Mouse (Mus musculus): ENCODE results near the gene Arntl.

The Arntl gene

DNA sequence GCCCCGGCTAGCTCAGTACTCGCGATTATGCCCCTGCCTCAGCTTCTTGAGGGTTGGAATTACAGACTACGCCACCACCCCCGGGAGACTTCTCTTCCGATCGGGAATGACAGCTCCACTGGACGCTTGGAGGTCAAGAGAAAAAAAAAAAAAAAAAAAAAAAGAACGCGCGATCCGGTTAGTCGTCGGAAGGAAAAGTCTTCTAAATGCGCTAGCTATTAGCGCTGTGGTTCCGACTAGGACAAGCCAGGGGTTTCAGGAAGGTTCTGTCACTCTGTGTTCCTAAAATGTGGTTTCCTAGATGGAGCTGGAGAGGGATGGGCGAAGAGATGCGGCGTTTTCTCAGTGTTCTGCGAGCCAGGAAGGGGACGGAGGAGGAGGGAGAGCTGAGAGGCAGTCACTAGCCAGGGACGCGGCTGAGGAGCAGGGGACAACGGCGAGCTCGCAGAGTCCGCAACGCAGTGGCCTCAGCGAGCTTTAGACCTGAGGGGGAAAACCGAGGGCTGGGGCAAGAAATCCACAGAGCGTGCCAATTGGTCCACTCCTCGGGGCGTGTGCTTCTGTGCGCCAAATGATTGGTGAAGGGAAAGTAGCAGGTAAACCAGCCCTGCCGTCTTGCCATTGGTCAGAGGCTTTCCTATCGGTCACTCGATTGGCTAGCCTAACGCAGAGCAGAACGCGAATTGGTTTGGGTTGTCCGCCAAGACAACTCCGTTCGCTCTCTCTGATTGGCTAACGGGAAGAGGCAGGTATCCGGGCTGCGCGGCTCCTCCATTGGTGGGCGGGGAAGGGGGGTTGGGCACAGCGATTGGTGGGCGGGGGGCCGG lies at the start of gene Arntl:
Arntl (plus strand) TSS at position 822 of the 827 bp plus-strand sequence.
- in situ Hi-C loops (cut with MboI; ENCODE audit: unreplicated experiment in 2 of 2): no loop called here

DNA sequence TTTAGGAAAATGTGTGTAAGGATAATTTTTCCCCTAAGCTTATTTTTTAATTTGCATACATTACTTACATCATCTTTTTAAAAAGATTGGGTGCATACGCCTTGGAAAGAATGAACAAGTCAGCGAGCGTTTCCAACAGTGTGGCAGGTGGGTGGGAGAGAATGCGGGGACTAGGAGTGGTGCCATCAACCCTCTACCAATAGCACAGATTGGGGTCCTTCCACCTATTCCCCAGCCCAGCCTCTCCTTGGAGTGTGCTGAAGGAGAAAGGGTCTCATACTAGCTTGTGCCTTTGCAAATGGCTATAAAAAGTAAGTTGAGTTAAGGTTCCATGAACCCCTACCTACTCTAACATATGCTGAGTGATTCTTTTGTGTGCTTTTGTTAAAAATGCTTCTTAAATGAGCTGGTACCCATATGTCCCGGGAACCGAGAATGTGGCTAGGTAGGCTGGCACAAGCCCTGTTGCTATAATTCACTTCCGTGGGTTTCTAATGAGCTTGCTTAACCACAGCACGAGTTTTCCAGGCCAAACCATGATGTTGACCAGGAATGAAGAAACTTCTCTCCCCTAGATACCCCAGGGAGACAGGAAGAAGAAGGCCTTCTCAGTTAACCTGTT lies 46.1 kb upstream of the Arntl start:
- in situ Hi-C loops (cut with MboI; ENCODE audit: unreplicated experiment in 2 of 2): no loop called here

DNA sequence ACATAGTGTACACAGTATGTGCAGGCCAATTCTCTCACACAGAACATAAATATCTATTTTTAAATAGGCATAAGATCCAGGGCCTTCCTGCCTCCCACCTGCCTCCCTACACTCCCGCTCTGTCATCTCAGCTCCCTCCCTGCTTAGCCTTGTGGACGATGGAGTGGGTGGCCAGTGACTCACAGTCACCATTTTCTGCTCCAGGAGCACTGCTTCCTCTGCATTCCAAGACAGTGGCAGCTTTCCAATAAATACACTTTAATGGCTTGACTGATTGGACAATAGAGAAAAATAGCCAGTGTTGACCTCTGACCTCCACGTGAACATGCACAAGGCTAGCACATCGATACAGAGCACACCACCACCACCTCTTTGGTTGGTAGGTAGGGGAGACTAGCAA lies 42.5 kb upstream of the Arntl start:
- in situ Hi-C loops (cut with MboI; ENCODE audit: unreplicated experiment in 2 of 2): no loop called here

DNA sequence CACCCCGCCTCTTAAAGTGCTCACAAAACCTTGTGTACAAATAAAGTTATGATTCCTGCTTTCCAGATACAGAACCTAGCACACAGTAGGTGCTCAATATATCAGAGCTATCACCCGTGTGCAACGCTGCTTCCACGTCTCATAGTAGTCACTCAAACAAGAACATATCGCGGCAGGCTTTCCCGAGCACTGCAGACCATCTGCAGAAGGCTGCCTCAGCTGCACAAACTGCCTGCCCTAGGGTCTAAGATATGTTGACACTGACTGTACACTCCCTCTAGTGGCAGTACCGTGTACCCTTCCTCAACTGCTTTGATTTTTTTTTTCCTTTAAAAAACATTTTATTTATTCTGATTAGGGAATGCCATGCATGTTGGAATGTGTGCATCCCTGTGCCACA lies 40.2 kb upstream of the Arntl start:
- in situ Hi-C loops (cut with MboI; ENCODE audit: unreplicated experiment in 2 of 2): no loop called here

DNA sequence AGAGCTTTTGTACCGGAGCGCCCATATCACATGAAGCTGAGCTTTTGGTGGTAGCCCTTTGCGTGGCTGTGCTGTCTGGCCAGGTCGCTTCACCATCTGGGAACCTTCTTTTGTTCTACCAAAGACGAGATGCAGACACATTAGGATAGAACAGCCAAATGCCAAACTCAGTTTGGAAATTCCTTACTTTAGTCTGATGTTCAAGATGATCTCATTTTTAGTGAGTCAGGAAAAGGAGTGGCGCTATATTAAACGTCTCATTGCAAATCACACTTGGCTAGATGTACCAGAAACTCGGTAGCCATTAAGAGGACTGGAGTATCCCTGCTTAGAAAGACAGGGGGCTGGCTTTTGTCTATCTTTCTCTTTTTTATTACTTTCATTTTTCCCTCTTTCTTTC lies 38.7 kb upstream of the Arntl start:
- in situ Hi-C loops (cut with MboI; ENCODE audit: unreplicated experiment in 2 of 2): no loop called here

DNA sequence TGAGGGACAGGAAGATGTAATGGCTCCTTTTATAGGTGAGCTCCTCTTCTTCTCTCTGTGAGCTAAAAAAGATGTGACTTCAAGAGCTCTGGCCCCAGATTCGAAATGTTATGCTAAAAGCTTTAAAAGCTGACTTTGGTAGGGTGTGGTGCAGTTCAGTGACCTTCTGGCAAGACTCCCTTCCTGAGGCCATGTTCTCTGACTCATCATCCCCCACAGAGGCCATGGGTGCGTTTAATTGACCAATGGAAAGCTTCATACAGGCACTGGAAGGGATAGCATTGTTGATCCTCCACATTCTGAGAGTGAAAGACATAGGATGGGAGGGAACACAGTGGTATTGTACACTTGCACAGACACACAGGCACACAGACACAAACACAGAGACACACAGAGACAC lies 34.8 kb upstream of the Arntl start:
- in situ Hi-C loops (cut with MboI; ENCODE audit: unreplicated experiment in 2 of 2): no loop called here

DNA sequence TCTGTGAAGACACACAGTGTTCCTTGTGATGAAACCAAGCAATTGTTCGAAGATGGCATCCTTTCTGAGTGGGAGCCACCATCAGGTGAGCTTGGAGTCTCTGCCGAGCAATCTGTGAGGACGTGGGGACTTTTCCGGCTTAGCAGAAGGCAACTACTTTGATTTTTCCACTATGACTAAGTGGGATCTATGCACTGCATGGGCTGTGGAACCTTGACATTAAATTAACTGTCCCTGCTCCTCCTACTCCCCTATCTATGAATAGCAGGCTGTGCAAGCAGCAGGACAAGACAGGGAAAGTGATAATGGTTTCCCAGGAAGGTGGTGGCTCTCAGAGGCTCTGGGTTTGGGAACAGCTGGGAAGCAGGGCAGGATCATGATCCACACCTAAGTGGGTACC lies 31.8 kb upstream of the Arntl start:
- in situ Hi-C loops (cut with MboI; ENCODE audit: unreplicated experiment in 2 of 2): no loop called here

DNA sequence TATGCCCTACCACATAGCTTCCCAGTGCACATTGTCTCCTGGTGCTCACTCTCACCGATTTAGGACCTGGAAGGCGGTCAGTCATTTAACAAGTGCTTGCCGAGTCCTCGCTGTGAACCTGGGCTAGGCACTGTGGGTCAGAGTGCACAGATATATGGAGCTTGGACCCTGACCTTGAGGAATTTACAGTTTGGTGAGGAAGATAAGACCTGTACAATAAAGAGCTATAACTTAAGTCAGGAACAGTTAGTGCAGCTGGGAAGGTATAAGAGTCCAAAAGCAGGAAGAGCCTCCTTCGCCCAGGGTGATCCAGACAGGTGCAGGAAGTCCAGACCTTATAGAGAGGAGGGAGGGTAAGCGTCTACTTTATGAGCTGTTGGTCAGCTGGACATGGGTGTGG lies 29.2 kb upstream of the Arntl start:
- in situ Hi-C loops (cut with MboI; ENCODE audit: unreplicated experiment in 2 of 2): no loop called here

DNA sequence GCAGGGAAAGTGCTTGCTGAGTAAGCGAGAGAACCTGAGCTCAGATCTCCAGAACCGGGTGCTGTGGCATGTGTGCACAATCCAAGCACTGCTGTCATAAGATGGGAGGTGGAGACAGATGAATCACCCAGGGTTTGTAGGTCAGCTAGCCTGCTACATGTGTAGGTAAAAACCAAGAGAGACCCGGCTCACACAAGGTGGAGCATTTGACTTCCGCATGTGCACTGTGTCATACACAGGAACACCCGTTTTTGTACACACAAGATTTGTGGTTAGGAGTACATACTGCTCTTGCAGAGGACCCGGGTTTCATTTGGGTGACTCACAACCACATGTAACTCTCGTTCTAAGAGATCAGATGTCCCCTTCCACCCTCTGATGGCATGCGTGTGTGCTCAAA lies 23.5 kb upstream of the Arntl start:
- in situ Hi-C loops (cut with MboI; ENCODE audit: unreplicated experiment in 2 of 2): no loop called here

DNA sequence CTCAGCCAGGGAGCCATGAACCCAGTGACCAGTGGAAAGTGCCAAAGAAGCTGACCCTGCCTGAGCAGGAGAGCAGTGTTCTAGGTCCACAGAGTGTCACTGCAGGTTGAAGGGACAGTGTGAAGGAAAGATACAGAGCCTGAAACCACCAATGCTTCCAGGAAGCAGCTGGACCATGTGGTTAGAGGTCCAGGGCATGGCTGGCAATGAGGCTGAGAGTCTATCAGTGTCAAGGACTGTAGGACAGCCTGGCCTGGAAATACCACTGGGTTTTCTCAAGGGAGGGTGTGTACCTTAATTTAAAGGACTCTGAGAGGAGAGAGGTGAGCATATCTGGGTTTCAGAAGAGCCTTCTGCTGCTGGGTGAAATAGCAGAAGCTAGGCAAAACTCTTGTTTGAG lies 22.2 kb upstream of the Arntl start:
- in situ Hi-C loops (cut with MboI; ENCODE audit: unreplicated experiment in 2 of 2): no loop called here

DNA sequence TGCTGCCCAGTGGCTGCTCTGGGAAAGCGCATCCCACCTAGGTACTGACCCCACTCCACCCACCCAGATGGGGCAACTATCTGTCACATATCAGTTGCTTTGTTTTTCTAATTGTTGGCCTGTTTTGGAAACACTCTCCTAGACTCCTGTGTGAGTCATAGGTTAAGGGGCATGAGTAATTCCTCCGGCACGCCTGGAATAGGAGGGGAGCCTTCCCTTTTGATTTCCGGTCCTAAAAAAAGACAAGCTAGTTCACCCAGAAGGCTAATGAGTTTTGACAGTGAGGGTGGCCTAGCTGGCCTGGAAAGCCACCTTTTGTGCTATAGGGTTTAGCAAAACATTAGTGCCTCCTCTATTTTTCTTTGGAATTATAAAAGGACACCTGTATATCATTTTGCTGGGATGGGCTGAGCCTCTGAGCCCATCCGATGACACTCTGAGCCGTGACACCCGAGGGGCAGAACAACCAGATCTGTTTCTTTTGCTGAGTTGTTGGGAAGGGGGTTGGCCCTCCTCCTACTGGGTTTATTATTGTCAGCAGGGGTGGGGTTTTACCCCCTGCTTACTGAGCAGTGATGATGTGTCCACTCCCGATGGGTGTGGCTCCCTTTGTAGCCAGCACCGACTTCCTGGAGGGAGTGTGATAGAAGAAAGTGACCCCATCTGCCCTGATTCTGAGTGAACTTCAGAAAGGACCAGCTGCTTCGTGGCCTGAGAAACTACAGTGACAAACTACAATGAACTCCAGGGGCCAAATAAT lies 21.0 kb upstream of the Arntl start:
- in situ Hi-C loops (cut with MboI; ENCODE audit: unreplicated experiment in 2 of 2): no loop called here

DNA sequence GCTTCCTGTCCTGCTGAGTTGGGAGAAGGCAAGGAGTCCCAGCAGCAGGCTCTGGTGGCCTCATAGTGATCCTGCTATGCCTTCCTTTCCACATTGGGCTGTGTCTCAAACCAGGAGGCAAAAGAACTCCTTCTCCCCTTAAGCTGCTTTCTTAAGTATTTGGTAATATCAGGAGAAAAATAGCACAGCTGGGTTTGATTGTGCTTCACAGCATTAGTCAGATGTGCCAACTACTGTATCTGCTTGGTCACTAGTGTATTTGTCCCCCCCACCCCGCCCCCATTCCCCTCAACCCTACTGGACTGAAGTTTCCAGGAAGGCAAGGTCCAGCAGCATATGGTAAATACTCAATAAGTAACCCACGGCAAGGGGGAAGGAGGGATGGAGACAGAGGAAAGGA lies 19.2 kb upstream of the Arntl start:
- in situ Hi-C loops (cut with MboI; ENCODE audit: unreplicated experiment in 2 of 2): no loop called here

DNA sequence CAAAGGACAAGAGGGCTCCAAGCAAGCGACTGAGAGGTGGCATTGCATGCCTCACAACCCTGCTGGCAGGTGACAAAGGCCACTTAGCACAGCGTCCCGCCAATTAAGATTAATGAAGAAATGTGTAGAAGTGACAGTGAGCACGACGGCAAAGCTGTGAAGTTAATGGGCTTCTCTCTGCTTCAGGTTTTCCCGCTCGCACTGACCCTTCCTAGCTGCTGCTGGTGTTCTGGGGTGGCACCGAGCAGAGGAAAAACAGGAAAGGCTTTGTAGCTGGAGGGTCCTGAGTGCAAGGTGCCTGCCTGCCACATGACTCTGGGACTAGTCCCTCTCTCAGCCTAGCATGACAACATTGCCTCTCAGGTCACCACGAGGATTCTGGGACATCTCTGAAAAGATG lies 18.7 kb upstream of the Arntl start:
- in situ Hi-C loops (cut with MboI; ENCODE audit: unreplicated experiment in 2 of 2): no loop called here

DNA sequence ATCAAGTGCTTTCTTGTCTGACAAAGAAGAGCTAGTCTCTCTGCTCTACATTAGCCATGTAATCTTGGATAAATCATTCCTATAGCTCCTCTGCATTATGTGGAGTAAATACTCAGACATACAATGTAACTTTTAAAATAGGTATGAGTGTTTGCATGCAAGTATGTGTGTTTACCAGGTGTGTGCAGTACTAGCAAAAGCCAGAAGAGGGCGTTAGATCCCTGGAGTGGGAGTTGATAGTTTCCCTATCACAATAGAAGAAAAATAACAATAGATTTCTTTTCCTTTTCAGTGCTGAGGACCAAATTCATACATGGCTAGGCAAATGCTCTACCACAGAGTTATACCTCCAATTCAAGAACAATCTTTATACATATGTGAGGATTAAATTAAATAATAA lies 15.5 kb upstream of the Arntl start:
- in situ Hi-C loops (cut with MboI; ENCODE audit: unreplicated experiment in 2 of 2): no loop called here

DNA sequence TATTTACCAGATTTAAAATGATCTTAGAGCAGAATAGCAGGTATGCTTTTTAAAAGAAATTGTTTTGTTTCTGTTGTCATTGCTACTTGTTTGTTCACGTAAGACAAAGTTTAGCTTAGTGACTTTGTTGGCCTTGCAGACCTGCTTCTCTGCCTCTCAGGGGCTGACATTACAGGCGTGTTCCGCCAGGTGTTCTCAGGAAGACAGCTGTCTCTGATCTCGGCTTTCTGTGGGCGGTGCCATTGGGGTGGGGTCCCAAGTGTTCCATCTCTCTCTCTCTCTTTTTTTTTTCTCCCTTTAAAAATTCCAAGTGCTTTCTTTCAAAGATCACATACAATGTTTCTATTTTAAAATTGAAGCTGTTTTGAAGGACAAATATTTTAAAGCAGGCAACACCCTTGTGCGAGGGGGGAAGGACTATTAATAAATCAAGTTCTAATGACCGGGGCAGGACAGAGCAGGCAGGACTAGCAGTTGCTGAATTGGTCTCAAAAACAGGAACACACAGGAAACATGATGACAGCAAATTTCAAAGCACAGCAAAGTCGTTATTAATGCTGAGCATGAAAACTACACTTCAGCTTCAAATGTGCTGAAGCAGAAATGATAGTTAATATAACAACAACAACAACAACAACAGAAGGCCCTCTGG lies 14.4 kb upstream of the Arntl start:
- in situ Hi-C loops (cut with MboI; ENCODE audit: unreplicated experiment in 2 of 2): no loop called here

DNA sequence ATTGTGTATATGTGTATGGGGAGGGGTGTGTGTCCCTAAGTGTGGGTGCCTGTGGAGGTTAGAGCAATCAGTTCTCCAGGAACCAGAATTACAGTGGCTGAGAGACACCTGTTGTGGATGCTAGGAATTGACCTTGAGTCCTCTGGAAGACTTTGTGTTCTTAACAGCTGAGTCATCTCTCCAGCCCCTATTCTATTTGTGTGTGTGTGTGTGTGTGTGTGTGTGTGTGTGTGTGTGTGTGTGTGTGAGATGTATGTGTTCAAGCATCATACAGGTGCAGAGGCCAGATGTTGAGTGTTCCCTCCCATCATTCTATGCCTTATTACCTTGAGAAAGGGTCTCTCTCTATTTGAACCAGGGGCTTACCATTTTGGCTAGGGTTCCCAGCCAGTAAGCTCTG lies 13.4 kb upstream of the Arntl start:
- in situ Hi-C loops (cut with MboI; ENCODE audit: unreplicated experiment in 2 of 2): no loop called here

DNA sequence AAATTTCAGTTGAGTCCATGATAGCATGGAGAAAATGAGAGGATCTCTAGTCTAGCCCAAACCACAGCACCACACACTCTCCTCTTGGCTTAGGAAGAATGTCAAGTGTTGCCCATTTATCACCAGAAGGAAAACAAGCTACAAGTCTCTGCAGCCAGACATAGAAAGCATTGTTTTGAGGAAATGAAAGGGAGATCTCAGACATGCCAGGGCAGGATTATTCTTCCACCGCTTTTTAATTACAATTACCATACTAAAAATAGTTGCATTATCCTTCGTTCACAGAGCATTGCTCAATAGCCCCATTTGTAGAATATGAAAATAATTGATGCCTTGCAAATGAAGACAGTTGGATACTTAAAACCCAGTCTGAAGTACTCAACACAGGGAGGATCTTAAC lies 12.0 kb upstream of the Arntl start:
- in situ Hi-C loops (cut with MboI; ENCODE audit: unreplicated experiment in 2 of 2): no loop called here

DNA sequence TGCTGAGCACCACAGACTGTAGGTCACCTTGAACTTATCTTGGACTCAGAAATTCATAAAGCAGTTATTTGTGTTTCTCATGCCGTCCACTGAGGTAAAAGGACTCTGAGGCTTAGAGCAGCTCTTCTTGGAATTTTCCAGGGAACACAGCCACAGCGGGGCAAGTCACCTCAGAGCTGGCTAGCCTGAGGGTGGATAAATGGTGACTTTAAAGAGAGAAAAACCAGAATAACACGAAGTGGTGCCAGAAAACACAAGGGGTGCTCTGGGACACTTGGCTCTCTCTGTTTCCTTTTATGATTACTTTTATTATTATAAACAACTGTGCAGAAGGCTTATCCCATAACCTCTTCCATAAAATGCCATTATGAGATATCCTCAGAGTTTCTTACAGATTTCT lies 11.1 kb upstream of the Arntl start:
- in situ Hi-C loops (cut with MboI; ENCODE audit: unreplicated experiment in 2 of 2): no loop called here

DNA sequence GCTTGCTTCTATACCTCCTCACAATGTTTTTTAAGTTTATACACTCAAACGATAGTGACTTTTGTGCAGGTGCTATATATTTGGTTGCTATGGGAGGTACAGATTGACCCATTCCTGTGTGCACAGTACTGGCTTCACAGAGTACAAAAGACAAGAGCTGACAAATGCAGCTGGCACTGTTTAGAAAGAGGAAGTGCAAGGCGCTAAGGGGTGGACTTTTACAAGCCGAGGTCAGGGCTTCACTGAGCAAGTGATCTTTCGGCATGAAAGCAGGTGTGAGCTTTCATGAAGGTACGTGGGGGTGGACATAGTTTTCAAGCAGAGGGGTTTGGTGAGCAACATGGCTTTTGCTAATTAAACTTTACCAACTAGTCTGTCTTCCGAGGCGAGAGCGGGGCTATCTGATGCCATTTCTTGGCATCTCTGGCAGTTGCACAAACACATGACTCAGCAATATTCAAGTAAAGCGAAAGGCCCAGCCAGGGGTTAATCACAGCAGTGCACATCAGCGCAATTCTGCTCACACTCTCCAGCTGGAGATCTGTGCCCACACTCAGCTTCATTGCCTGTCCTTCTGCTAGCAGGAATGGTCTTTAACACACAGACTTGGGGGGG lies 10.0 kb upstream of the Arntl start:
- in situ Hi-C loops (cut with MboI; ENCODE audit: unreplicated experiment in 2 of 2): no loop called here

DNA sequence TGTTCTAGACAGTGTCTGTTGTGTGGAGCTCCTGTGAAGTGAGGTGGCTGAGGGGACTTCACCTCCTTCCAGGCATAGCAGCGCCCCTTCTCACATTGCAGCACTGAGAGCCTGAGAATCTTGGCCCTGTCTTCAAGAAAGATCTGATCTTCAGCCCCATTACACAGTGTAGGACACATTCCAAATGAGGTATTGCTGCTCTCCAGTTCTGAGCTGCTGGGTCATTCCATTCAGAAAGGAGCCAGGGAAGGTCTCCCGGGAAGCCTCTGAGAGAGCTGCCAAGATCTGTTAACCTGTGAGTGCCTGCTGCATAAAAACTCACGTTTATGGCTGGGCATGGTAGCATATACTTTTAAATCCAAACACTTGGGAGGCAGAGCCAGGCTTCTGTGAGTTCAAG lies 5.7 kb upstream of the Arntl start:
- in situ Hi-C loops (cut with MboI; ENCODE audit: unreplicated experiment in 2 of 2): no loop called here
